Mouse (Mus musculus): ENCODE data around the gene Lrrc41.

- TF ChIP-seq NELFE (IDR thresholded peaks at IDR 0.05; ENCODE audit: low read depth, low read length), result peak; percentile 84
- peak; percentile 71 to 95; a peak in 3 of 4 replicates for TF ChIP-seq POLR2A (IDR thresholded peaks at IDR 0.05; ENCODE audit: control insufficient read depth in 1 of 2, insufficient read depth in 1 of 2, low read depth in 1 of 2, low read length in 2 of 2, poor library complexity in 1 of 2)
- TF ChIP-seq ZNF384 (IDR thresholded peaks at IDR 0.05; ENCODE audit: low read depth, low read length), result no peak
- TF ChIP-seq ELF1 (IDR thresholded peaks at IDR 0.05; ENCODE audit: low read depth, low read length), result peak; percentile 95
- TF ChIP-seq CTCF (IDR thresholded peaks at IDR 0.05 in 2 of 3, conservative IDR thresholded peaks at IDR 0.05 in 1 of 3; ENCODE audit: control insufficient read depth in 1 of 3, insufficient read depth in 1 of 3, low read depth in 2 of 3, low read length in 3 of 3, poor library complexity in 1 of 3, severe bottlenecking in 1 of 3), result peak in 1 of 3 experiments; percentile 11; a peak in 1 of 6 replicates
- TF ChIP-seq UBTF (IDR thresholded peaks at IDR 0.05; ENCODE audit: borderline replicate concordance, insufficient read depth, low read depth, low read length), result no peak
- no peak for TF ChIP-seq SMC3 (IDR thresholded peaks at IDR 0.05; ENCODE audit: low read depth, low read length)
- no peak for TF ChIP-seq EP300 (IDR thresholded peaks at IDR 0.05; ENCODE audit: low read depth in 1 of 2, low read length in 2 of 2)
Measured at GRCm38 (mm10) chr4:116123602-116124519, 48.8 kb downstream of the Lrrc41 start, which contains the start of the genes Rad54l and Pomgnt1.
